Mouse (Mus musculus) mesoderm, embryonic 11.5 days (tissue): Measurements from ENCODE around the gene Cdc42ep4.

Experiments used
- DNase-seq: peaks from one replicate; pipeline ENCODE4 v3.0.0-alpha.2; 2012; ENCODE audit warnings: low read depth, low spot score

Gene Cdc42ep4

GRCm38 (mm10) chr11:113683957-113684706 lies 67.5 kb downstream of the Cdc42ep4 start, which contains the start of the genes Fam104a and D11Wsu47e:
Fam104a (minus strand) TSS chr11:113684155.
D11Wsu47e (plus strand) TSS chr11:113684412.
- DNase-seq = peak; percentile 97

DNA sequence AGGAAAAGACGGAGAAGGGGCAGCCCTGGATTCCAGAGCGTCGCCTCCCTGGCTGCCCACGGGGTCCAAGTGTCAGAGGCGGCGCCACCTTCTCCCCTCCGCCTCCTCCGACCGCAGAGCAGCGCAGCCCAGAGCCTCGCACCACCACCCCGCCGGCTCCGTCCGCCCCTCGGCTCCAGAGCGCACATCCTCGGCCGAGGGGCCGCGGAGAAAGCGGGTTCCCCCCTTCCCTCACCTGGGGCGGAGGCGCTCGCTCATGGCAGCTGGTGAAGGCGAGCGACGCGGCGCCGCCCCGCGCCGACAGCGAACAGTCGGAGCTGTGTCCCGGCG lies 68.1 kb downstream of the Cdc42ep4 start:
- DNase-seq = no peak

- peak; percentile 66 for DNase-seq
Observed at GRCm38 (mm10) chr11:113682897-113683626, 68.6 kb downstream of the Cdc42ep4 start.

GRCm38 (mm10) chr11:113681979-113682378 lies 69.7 kb downstream of the Cdc42ep4 start:
- no peak for DNase-seq

GRCm38 (mm10) chr11:113680954-113681353 lies 70.7 kb downstream of the Cdc42ep4 start:
- no peak for DNase-seq

GRCm38 (mm10) chr11:113678373-113678772 lies 73.3 kb downstream of the Cdc42ep4 start:
- DNase-seq = no peak

DNA sequence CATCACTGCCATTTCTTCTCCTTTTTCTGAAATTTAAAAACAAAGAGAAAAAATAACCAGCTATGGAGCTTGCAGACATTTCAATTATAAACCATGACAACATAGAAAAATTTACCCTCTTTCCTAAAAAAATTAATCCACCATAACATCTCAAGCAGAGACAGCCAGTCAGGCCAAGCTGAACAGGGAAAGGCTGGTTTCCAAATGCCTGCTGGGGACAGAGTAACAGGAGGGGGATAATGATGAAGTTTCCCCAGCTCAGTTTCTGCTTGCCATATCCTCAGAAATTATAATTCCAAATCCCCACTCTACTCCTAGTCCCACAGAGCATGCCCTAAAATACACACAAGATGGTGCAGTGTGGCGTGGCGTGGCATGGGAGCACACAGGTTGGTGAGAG lies 74.3 kb downstream of the Cdc42ep4 start:
- no peak for DNase-seq
